ENCODE assay signal across 8 mouse cellular contexts in the genomic region with DNA sequence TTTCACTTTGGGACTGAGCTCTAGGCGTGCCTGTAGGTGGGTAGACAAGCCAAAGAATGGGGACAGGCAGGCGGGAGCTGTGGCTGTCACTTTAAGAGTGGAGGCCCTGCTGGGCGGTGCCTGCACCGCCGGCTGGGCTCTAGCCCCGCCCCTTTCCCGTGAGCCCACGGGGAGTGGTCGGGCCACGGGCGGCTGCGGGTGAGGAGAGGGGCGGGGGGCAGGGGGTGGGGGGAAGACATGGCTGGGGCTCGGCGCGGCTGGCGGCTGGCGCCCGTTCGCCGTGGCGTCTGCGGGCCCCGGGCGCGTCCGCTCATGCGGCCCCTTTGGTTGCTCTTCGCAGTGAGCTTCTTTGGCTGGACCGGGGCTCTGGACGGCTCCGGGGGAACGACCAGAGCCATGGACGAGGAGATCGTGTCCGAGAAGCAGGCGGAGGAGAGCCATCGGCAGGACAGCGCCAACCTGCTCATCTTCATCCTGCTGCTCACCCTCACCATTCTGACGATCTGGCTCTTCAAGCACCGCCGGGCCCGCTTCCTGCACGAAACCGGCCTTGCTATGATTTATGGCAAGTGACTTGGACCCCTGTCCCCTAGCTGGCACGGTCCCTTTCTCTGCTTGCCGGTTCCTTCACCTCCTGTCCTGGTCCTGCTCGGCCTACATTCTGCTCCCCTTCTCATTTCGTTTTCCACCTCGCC. TPM values are rescaled to one million over a fixed set of nuclear protein-coding genes. Genes with fewer than 3 reads are reported as not detected.
DNase-seq lines count a peak whose midpoint lies in the region; ATAC-seq and TF ChIP-seq lines count a peak whose summit lies in the region.

A gene (plus strand): TSS at position 135 of the 695 bp plus-strand sequence.

- H3K27me3 ChIP-seq in hindbrain, postnatal 0 days (ENCODE audit: insufficient read depth, low read length), result no peaks in the 10 kb centered on the region

- H3K36me3 ChIP-seq in hindbrain, postnatal 0 days (ENCODE audit: insufficient read depth, low read length), result no peaks in the 10 kb centered on the region

- no peaks in the 10 kb centered on the region for H3K9me3 ChIP-seq in hindbrain, postnatal 0 days (ENCODE audit: low read length)

- TF ChIP-seq POLR2A in cortical plate, adult 2 months (IDR thresholded peaks at IDR 0.05; ENCODE audit: extremely low read depth, insufficient read depth, low read length), result peak; percentile 20; the same call in 1 of the 2 replicates

- H3K4me2 ChIP-seq in hindbrain, postnatal 0 days (ENCODE audit: low read depth, low read length), result peak within 1 kb of the TSS; percentile 55

- ATAC-seq in hindbrain, postnatal 0 days, result peak; percentile 97
- peak; percentile 99 for ATAC-seq in megakaryocyte-erythroid progenitor cell, adult 5-6 weeks (replicated peaks; ENCODE audit: low FRiP score, low TSS enrichment, poor library complexity, severe bottlenecking)

- peak; percentile 82 to 83 for DNase-seq in adrenal gland, adult (ENCODE audit: inconsistent age in 2 of 2, low spot score in 1 of 2)
- peak; percentile 46 to 63 for DNase-seq in gastrocnemius, adult 8-10 months (ENCODE audit: low spot score in 2 of 2)
- DNase-seq in hindbrain, postnatal 0 days (ENCODE audit: low spot score), result peak; percentile 89
- DNase-seq in left cerebral cortex, postnatal 14 days (ENCODE audit: low spot score in 2 of 2), result peak; percentile 42 to 69
- DNase-seq in right cerebral cortex, postnatal 25 days, result peak; percentile 68
- DNase-seq in yolk sac, embryonic 10.5 days (ENCODE audit: low spot score), result peak; percentile 74

- H3K27ac ChIP-seq in cortical plate, adult 2 months (ENCODE audit: insufficient read depth, low read length), result peak within 1 kb of the TSS; percentile 40; the same call in 1 of the 2 replicates
- H3K27ac ChIP-seq in hindbrain, postnatal 0 days, result peak within 1 kb of the TSS; percentile 85

- TF ChIP-seq CTCF in cortical plate, adult 2 months (IDR thresholded peaks at IDR 0.05; ENCODE audit: extremely low read depth, insufficient read depth, low read length), result no peak
- TF ChIP-seq CTCF in hindbrain, postnatal 0 days (IDR thresholded peaks at IDR 0.05; ENCODE audit: low read depth), result no peak

- H3K4me3 ChIP-seq in cortical plate, adult 2 months (ENCODE audit: insufficient read depth, low read length), result peak within 1 kb of the TSS; percentile 99
- peak within 1 kb of the TSS; percentile 58 for H3K4me3 ChIP-seq in hindbrain, postnatal 0 days (ENCODE audit: low read length)

- 27% methylated on average over 36 of the region's 50 CpGs for WGBS in hindbrain, postnatal 0 days

- H3K4me1 ChIP-seq in cortical plate, adult 2 months (ENCODE audit: control insufficient read depth, insufficient read depth, low read length), result no peaks in the 10 kb centered on the region
- no peaks in the 10 kb centered on the region for H3K4me1 ChIP-seq in hindbrain, postnatal 0 days (ENCODE audit: insufficient read depth, low read length)

- peak within 1 kb of the TSS; percentile 67 for H3K9ac ChIP-seq in hindbrain, postnatal 0 days (replicated peaks; ENCODE audit: low read length)

- intact Hi-C loops in left cerebral cortex, postnatal 14 days (cut with DNase I), result no loop called here

RNA-seq across cellular contexts. Expression of the gene that starts here (rescaled TPM):
- 76.9 and 78.0 TPM in 2 replicates for polyA plus RNA-seq in cortical plate, adult 2 months (2012; rRNA removed)
- 10 to 100 TPM; 25.9 to 29.6 (median 27.1) TPM for total RNA-seq in gastrocnemius, adult 8-10 months (2022)
- total RNA-seq in hindbrain, postnatal 0 days (2014; rRNA removed), result 78.7 and 84.0 TPM in 2 replicates
- 53.3 and 59.2 TPM in 2 replicates for polyA plus RNA-seq in hindbrain, postnatal 0 days (2015; fragmentation: Nextera tagmentation; extraction: Ambion mirVana)
- 10 to 100 TPM; 79.1 to 93.0 TPM for total RNA-seq in left cerebral cortex, postnatal 14 days (2021)
- 2.9 and 5.0 TPM in 2 replicates for total RNA-seq in megakaryocyte-erythroid progenitor cell, adult 5-6 weeks (2014; fragmentation: Nextera tagmentation)
- 6.5 and 12.9 TPM in 2 replicates for total RNA-seq in megakaryocyte-erythroid progenitor cell, adult 5-6 weeks (2017)

Comparison
In these comparisons a context has a peak if more than half of its experiments do, and no peak if none do; other contexts are left out.
1. Peak in every context shown above with its lines: DNase-seq, ATAC-seq, H3K4me3 ChIP-seq and H3K27ac ChIP-seq.